Mouse (Mus musculus) embryo, embryonic 11.5 days (tissue): ENCODE measurements around the gene A730071L15Rik.

ENCODE experiments used
- DNase-seq: peaks from one replicate; pipeline ENCODE4 v3.0.0-alpha.2; 2012; ENCODE audit warnings: low read depth, low spot score

The A730071L15Rik gene

GRCm38 (mm10) chr11:6199410-6200086 lies at the start of gene A730071L15Rik:
A730071L15Rik (plus strand) TSS chr11:6200029.
- DNase-seq, result no peak

GRCm38 (mm10) chr11:6152864-6153263 lies 47.0 kb upstream of the A730071L15Rik start:
- no peak for DNase-seq

- DNase-seq, result no peak
Measured at GRCm38 (mm10) chr11:6154211-6154701, 45.6 kb upstream of the A730071L15Rik start.

- DNase-seq, result no peak
Measured at GRCm38 (mm10) chr11:6156651-6157050, 43.2 kb upstream of the A730071L15Rik start.

GRCm38 (mm10) chr11:6157119-6157518 lies 42.7 kb upstream of the A730071L15Rik start:
- no peak for DNase-seq

- DNase-seq, result no peak
Measured at GRCm38 (mm10) chr11:6158515-6158914, 41.3 kb upstream of the A730071L15Rik start.

GRCm38 (mm10) chr11:6159704-6160275 lies 40.0 kb upstream of the A730071L15Rik start:
- no peak for DNase-seq

GRCm38 (mm10) chr11:6160663-6161271 lies 39.1 kb upstream of the A730071L15Rik start:
- DNase-seq, result no peak

GRCm38 (mm10) chr11:6161549-6161948 lies 38.3 kb upstream of the A730071L15Rik start:
- DNase-seq, result no peak

- DNase-seq, result no peak
Measured at GRCm38 (mm10) chr11:6163062-6163461, 36.8 kb upstream of the A730071L15Rik start.

- no peak for DNase-seq
Measured at GRCm38 (mm10) chr11:6163706-6164105, 36.1 kb upstream of the A730071L15Rik start.

- DNase-seq, result no peak
Measured at GRCm38 (mm10) chr11:6164781-6165180, 35.0 kb upstream of the A730071L15Rik start.

- DNase-seq, result no peak
Measured at GRCm38 (mm10) chr11:6165391-6166081, 34.3 kb upstream of the A730071L15Rik start.

GRCm38 (mm10) chr11:6166351-6166750 lies 33.5 kb upstream of the A730071L15Rik start:
- DNase-seq, result no peak

- no peak for DNase-seq
Measured at GRCm38 (mm10) chr11:6169041-6169663, 30.7 kb upstream of the A730071L15Rik start.

- DNase-seq, result no peak
Measured at GRCm38 (mm10) chr11:6174719-6175118, 25.1 kb upstream of the A730071L15Rik start.

- no peak for DNase-seq
Measured at GRCm38 (mm10) chr11:6175506-6175905, 24.3 kb upstream of the A730071L15Rik start.

- no peak for DNase-seq
Measured at GRCm38 (mm10) chr11:6177781-6178420, 21.9 kb upstream of the A730071L15Rik start.

GRCm38 (mm10) chr11:6178673-6179166 lies 21.1 kb upstream of the A730071L15Rik start:
- DNase-seq, result no peak

GRCm38 (mm10) chr11:6179194-6179593 lies 20.6 kb upstream of the A730071L15Rik start:
- DNase-seq, result no peak

GRCm38 (mm10) chr11:6180811-6181399 lies 18.9 kb upstream of the A730071L15Rik start:
- DNase-seq, result no peak
